Mouse (Mus musculus) stomach, postnatal 0 days (tissue): ENCODE measurements around the gene Ccr7.

Experiments used
- CTCF ChIP-seq: IDR thresholded peaks from 2 replicates; pipeline ENCODE4 v1.5.1; 2016; ENCODE audit warnings: antibody characterized with exemption, low read depth, mild to moderate bottlenecking, moderate library complexity
- EP300 ChIP-seq: optimal IDR thresholded peaks from 2 replicates; pipeline ENCODE3; 2016; ENCODE audit warnings: antibody characterized with exemption

GRCm38 (mm10) chr11:99152323-99153144 is 2.3 kb downstream of the Ccr7 start:
- TF ChIP-seq CTCF (no peak), EP300 (no peak)
